Mouse (Mus musculus): Measurements from ENCODE around the gene Rac1. TPM values are rescaled to one million over a fixed set of nuclear protein-coding genes. Genes with fewer than 3 reads are reported as not detected.
"Not testable (repeated sequence)": the region's sequence is repeated elsewhere in the genome, so short reads cannot be mapped to it uniquely, and the experiment has no call there.

The Rac1 gene
- 409 and 438 TPM in 2 replicates for polyA plus RNA-seq (2014; fragmentation: Nextera tagmentation; extraction: Ambion mirVana)

- peak; percentile 92 for ATAC-seq (replicated peaks; ENCODE audit: insufficient number of reproducible peaks, low FRiP score, low TSS enrichment)
- WGBS (ENCODE audit: insufficient replicate concordance) = under 1% methylated on average over 79 of the region's 105 CpGs
- H3K9me3 ChIP-seq (replicated peaks; ENCODE audit: control insufficient read depth, low read length) = no peaks in the 10 kb centered on the region
- peak within 1 kb of the TSS; percentile 98 for H3K4me3 ChIP-seq (ENCODE audit: low read depth, low read length)
- no peaks in the 10 kb centered on the region for H3K27me3 ChIP-seq (ENCODE audit: control insufficient read depth, insufficient read depth, low read length)
- peak within 1 kb of the TSS; percentile 99 for H3K27ac ChIP-seq (ENCODE audit: low read depth, low read length)
- H3K4me2 ChIP-seq = peak within 1 kb of the TSS; percentile 91
- H3K9ac ChIP-seq (ENCODE audit: low read depth, low read length) = peak within 1 kb of the TSS; percentile 100
- no peaks in the 10 kb centered on the region for H3K36me3 ChIP-seq (ENCODE audit: control insufficient read depth, insufficient read depth, low read length)
- H3K4me1 ChIP-seq (ENCODE audit: control insufficient read depth, insufficient read depth, low read length) = peaks cover 29% of the 10 kb centered on the region
These were observed at the start of gene Rac1 for GRCm38 (mm10) chr5:143527486-143528307. Rac1 (minus strand) TSS chr5:143528036.

GRCm38 (mm10) chr5:143574261-143575178 is 46.7 kb upstream of the Rac1 start:
- Histone ChIP-seq H3K4me2 (no peak overlapping the region), H3K9me3 (replicated peaks; ENCODE audit: control insufficient read depth, low read length) (no peaks in the 10 kb centered on the region), H3K4me3 (ENCODE audit: low read depth, low read length) (no peak overlapping the region), H3K36me3 (ENCODE audit: control insufficient read depth, insufficient read depth, low read length) (no peaks in the 10 kb centered on the region), H3K27me3 (ENCODE audit: control insufficient read depth, insufficient read depth, low read length) (no peaks in the 10 kb centered on the region; the same call in 1 of the 2 replicates), H3K27ac (ENCODE audit: low read depth, low read length) (no peak overlapping the region), H3K4me1 (ENCODE audit: control insufficient read depth, insufficient read depth, low read length) (no peaks in the 10 kb centered on the region), H3K9ac (ENCODE audit: low read depth, low read length) (no peak overlapping the region)
- ATAC-seq (replicated peaks; ENCODE audit: insufficient number of reproducible peaks, low FRiP score, low TSS enrichment) = no peak
- WGBS (ENCODE audit: insufficient replicate concordance) = 68% methylated on average over 19 of the region's 19 CpGs

GRCm38 (mm10) chr5:143573067-143573466 is 45.2 kb upstream of the Rac1 start:
- Histone ChIP-seq H3K4me3 (ENCODE audit: low read depth, low read length) (no peak overlapping the region), H3K4me1 (ENCODE audit: control insufficient read depth, insufficient read depth, low read length) (no peaks in the 10 kb centered on the region), H3K4me2 (no peak overlapping the region), H3K27ac (ENCODE audit: low read depth, low read length) (no peak overlapping the region), H3K27me3 (ENCODE audit: control insufficient read depth, insufficient read depth, low read length) (no peaks in the 10 kb centered on the region), H3K9ac (ENCODE audit: low read depth, low read length) (no peak overlapping the region), H3K36me3 (ENCODE audit: control insufficient read depth, insufficient read depth, low read length) (no peaks in the 10 kb centered on the region), H3K9me3 (replicated peaks; ENCODE audit: control insufficient read depth, low read length) (no peaks in the 10 kb centered on the region)
- 87% methylated on average over 4 of the region's 4 CpGs for WGBS (ENCODE audit: insufficient replicate concordance)
- no peak for ATAC-seq (replicated peaks; ENCODE audit: insufficient number of reproducible peaks, low FRiP score, low TSS enrichment)

GRCm38 (mm10) chr5:143572195-143572594 is 44.4 kb upstream of the Rac1 start:
- no peak overlapping the region for H3K27ac ChIP-seq (ENCODE audit: low read depth, low read length)
- WGBS (ENCODE audit: insufficient replicate concordance) = 70% methylated on average over 5 of the region's 5 CpGs

GRCm38 (mm10) chr5:143567860-143568259 is 40.0 kb upstream of the Rac1 start:
- Histone ChIP-seq H3K36me3 (ENCODE audit: control insufficient read depth, insufficient read depth, low read length) (no peaks in the 10 kb centered on the region), H3K4me2 (no peak overlapping the region), H3K27ac (ENCODE audit: low read depth, low read length) (no peak overlapping the region), H3K9ac (ENCODE audit: low read depth, low read length) (no peak overlapping the region), H3K27me3 (ENCODE audit: control insufficient read depth, insufficient read depth, low read length) (no peaks in the 10 kb centered on the region), H3K4me3 (ENCODE audit: low read depth, low read length) (no peak overlapping the region), H3K4me1 (ENCODE audit: control insufficient read depth, insufficient read depth, low read length) (no peaks in the 10 kb centered on the region), H3K9me3 (replicated peaks; ENCODE audit: control insufficient read depth, low read length) (no peaks in the 10 kb centered on the region)
- 18% methylated on average over 6 of the region's 6 CpGs for WGBS (ENCODE audit: insufficient replicate concordance)
- no peak for ATAC-seq (replicated peaks; ENCODE audit: insufficient number of reproducible peaks, low FRiP score, low TSS enrichment)

More at GRCm38 (mm10) chr5:143572195-143572594, 44.4 kb upstream of the Rac1 start:
- Histone ChIP-seq H3K27me3 (ENCODE audit: control insufficient read depth, insufficient read depth, low read length) (no peaks in the 10 kb centered on the region), H3K4me3 (ENCODE audit: low read depth, low read length) (no peak overlapping the region), H3K4me2 (no peak overlapping the region), H3K9me3 (replicated peaks; ENCODE audit: control insufficient read depth, low read length) (no peaks in the 10 kb centered on the region), H3K4me1 (ENCODE audit: control insufficient read depth, insufficient read depth, low read length) (no peaks in the 10 kb centered on the region), H3K36me3 (ENCODE audit: control insufficient read depth, insufficient read depth, low read length) (no peaks in the 10 kb centered on the region), H3K9ac (ENCODE audit: low read depth, low read length) (no peak overlapping the region)
- no peak for ATAC-seq (replicated peaks; ENCODE audit: insufficient number of reproducible peaks, low FRiP score, low TSS enrichment)

GRCm38 (mm10) chr5:143567258-143567670 is 39.4 kb upstream of the Rac1 start:
- no peak overlapping the region for H3K4me3 ChIP-seq (ENCODE audit: low read depth, low read length)
- H3K9ac ChIP-seq (ENCODE audit: low read depth, low read length) = no peak overlapping the region
- WGBS (ENCODE audit: insufficient replicate concordance) = 82% methylated on average over 5 of the region's 5 CpGs
- H3K4me1 ChIP-seq (ENCODE audit: control insufficient read depth, insufficient read depth, low read length) = no peaks in the 10 kb centered on the region
- peak overlapping the region; percentile 11; the same call in 1 of the 2 replicates for H3K4me2 ChIP-seq
- no peaks in the 10 kb centered on the region for H3K27me3 ChIP-seq (ENCODE audit: control insufficient read depth, insufficient read depth, low read length)
- ATAC-seq (replicated peaks; ENCODE audit: insufficient number of reproducible peaks, low FRiP score, low TSS enrichment) = 0 out of 2 replicates have a peak, but pooled peaks have one; percentile 43
- H3K9me3 ChIP-seq (replicated peaks; ENCODE audit: control insufficient read depth, low read length) = no peaks in the 10 kb centered on the region
- H3K36me3 ChIP-seq (ENCODE audit: control insufficient read depth, insufficient read depth, low read length) = no peaks in the 10 kb centered on the region
- 0 out of 2 replicates have a peak overlapping the region, but pooled peaks have one; percentile 41 for H3K27ac ChIP-seq (ENCODE audit: low read depth, low read length)

GRCm38 (mm10) chr5:143566804-143567203 is 39.0 kb upstream of the Rac1 start:
- not testable (repeated sequence) for H3K4me3 ChIP-seq (ENCODE audit: low read depth, low read length); H3K9me3 ChIP-seq (replicated peaks; ENCODE audit: control insufficient read depth, low read length); H3K4me1 ChIP-seq (ENCODE audit: control insufficient read depth, insufficient read depth, low read length); H3K9ac ChIP-seq (ENCODE audit: low read depth, low read length); ATAC-seq (replicated peaks; ENCODE audit: insufficient number of reproducible peaks, low FRiP score, low TSS enrichment); H3K27ac ChIP-seq (ENCODE audit: low read depth, low read length); H3K27me3 ChIP-seq (ENCODE audit: control insufficient read depth, insufficient read depth, low read length); H3K4me2 ChIP-seq; H3K36me3 ChIP-seq (ENCODE audit: control insufficient read depth, insufficient read depth, low read length)
- 88% methylated on average over 6 of the region's 6 CpGs for WGBS (ENCODE audit: insufficient replicate concordance)

GRCm38 (mm10) chr5:143561544-143562185 is 33.8 kb upstream of the Rac1 start:
- no peaks in the 10 kb centered on the region for H3K9me3 ChIP-seq (replicated peaks; ENCODE audit: control insufficient read depth, low read length)
- no peaks in the 10 kb centered on the region for H3K36me3 ChIP-seq (ENCODE audit: control insufficient read depth, insufficient read depth, low read length)
- H3K27ac ChIP-seq (ENCODE audit: low read depth, low read length) = peak overlapping the region; percentile 84
- peaks cover 24% of the 10 kb centered on the region for H3K4me1 ChIP-seq (ENCODE audit: control insufficient read depth, insufficient read depth, low read length)
- 62% methylated on average over 14 of the region's 14 CpGs for WGBS (ENCODE audit: insufficient replicate concordance)
- H3K9ac ChIP-seq (ENCODE audit: low read depth, low read length) = peak overlapping the region; percentile 22; the same call in 1 of the 2 replicates
- peak; percentile 56; the same call in 1 of the 2 replicates for ATAC-seq (replicated peaks; ENCODE audit: insufficient number of reproducible peaks, low FRiP score, low TSS enrichment)
- H3K4me3 ChIP-seq (ENCODE audit: low read depth, low read length) = no peak overlapping the region
- peak overlapping the region; percentile 29 for H3K4me2 ChIP-seq
- H3K27me3 ChIP-seq (ENCODE audit: control insufficient read depth, insufficient read depth, low read length) = no peaks in the 10 kb centered on the region

Data from heart, embryonic 11.5 days (tissue).